Mouse (Mus musculus) midbrain, postnatal 0 days (tissue): Measurements from ENCODE around the gene Srsf6. TPM values are rescaled to one million over a fixed set of nuclear protein-coding genes. Genes with fewer than 3 reads are reported as not detected.

Source experiments
- ATAC-seq: fragments of 200-750 bp; cut with Nextera tagmentation; 2 replicates; pipeline ENCODE4 v1.8.0; 2017; ENCODE audit warnings: moderate number of reproducible peaks, mild to moderate bottlenecking, moderate TSS enrichment, moderate library complexity; ENCODE audit not compliant: low FRiP score
- DNase-seq: peaks from one replicate; pipeline ENCODE4 v3.0.0-alpha.2; 2015; ENCODE audit warnings: low spot score
- H3K27ac ChIP-seq: fragments of 300-500 bp; sonication (generic); 2 replicates; pipeline ENCODE4 v1.5.1; 2014; ENCODE audit warnings: low read depth, mild to moderate bottlenecking, low read length, mixed read lengths
- H3K27me3 ChIP-seq: fragments of 300-500 bp; sonication (generic); 2 replicates; pipeline ENCODE4 v1.6.1; 2014; ENCODE audit warnings: low read length, control low read depth, mixed read lengths; ENCODE audit not compliant: insufficient read depth
- H3K36me3 ChIP-seq: fragments of 300-500 bp; sonication (generic); 2 replicates; pipeline ENCODE4 v1.6.1; 2014; ENCODE audit warnings: low read length, control low read depth, mixed read lengths; ENCODE audit not compliant: insufficient read depth
- H3K4me1 ChIP-seq: fragments of 300-500 bp; sonication (generic); 2 replicates; pipeline ENCODE4 v1.6.1; 2014; ENCODE audit warnings: mild to moderate bottlenecking, control low read depth, antibody characterized with exemption, low read length, mixed read lengths; ENCODE audit not compliant: insufficient read depth
- H3K4me2 ChIP-seq: fragments of 300-500 bp; sonication (generic); 2 replicates; pipeline ENCODE4 v1.6.1; 2014; ENCODE audit warnings: low read depth, mild to moderate bottlenecking, low read length, mixed read lengths; ENCODE audit not compliant: poor library complexity, severe bottlenecking
- H3K4me3 ChIP-seq: fragments of 300-500 bp; sonication (generic); 2 replicates; pipeline ENCODE4 v1.5.1; 2014; ENCODE audit warnings: low read depth, mild to moderate bottlenecking, low read length, moderate library complexity
- H3K9ac ChIP-seq: fragments of 300-500 bp; sonication (generic); replicated peaks from 2 replicates; pipeline ENCODE4 v1.6.1; 2014; ENCODE audit warnings: mild to moderate bottlenecking, low read length, moderate library complexity, mixed read lengths; ENCODE audit not compliant: poor library complexity, severe bottlenecking
- H3K9me3 ChIP-seq: fragments of 300-500 bp; sonication (generic); 2 replicates; pipeline ENCODE4 v1.6.1; 2016; ENCODE audit warnings: low read length, control low read depth
- CTCF ChIP-seq: IDR thresholded peaks from 2 replicates; pipeline ENCODE4 v1.5.1; 2016; ENCODE audit warnings: antibody characterized with exemption, mild to moderate bottlenecking
- WGBS: fragments of 180-500 bp; shearing (Covaris S2); extraction: QIAGEN DNeasy Blood & Tissue Kit; methylation state at CpG from one replicate; pipeline ENCODE4 v1.1.7; 2014; 5-methylcytosine and 5-hydroxymethylcytosine counted together
- polyA plus RNA-seq: library from polyadenylated mRNA; unstranded; fragments of >200 nt; fragmentation: Nextera tagmentation; extraction: Ambion mirVana; gene quantifications from 2 replicates; pipeline ENCODE4 v1.2.1, GENCODE M21; 2015
- total RNA-seq: library from RNA; depleted of rRNA; stranded (reverse); fragments of >200 nt; gene quantifications from 2 replicates; pipeline ENCODE4 v1.2.3, GENCODE M21; 2014

Gene Srsf6
- total and polyA plus RNA-seq, 2 experiments from 2014 or later: 101 to 135 TPM

- H3K4me3 ChIP-seq: no peak overlapping the region
- no peak overlapping the region for H3K9ac ChIP-seq
- no peaks in the 10 kb centered on the region; the same call in 1 of the 2 replicates for H3K4me1 ChIP-seq
- H3K27me3 ChIP-seq: no peaks in the 10 kb centered on the region
- no peak for ATAC-seq
- DNase-seq: no peak
- H3K27ac ChIP-seq: no peak overlapping the region
- TF ChIP-seq CTCF: no peak
- H3K36me3 ChIP-seq: no peaks in the 10 kb centered on the region
- no peak overlapping the region for H3K4me2 ChIP-seq
- H3K9me3 ChIP-seq: no peaks in the 10 kb centered on the region
- WGBS: 70% methylated on average over 5 of the region's 5 CpGs
Measured at GRCm38 (mm10) chr2:162919926-162920325, 11.4 kb upstream of the Srsf6 start.

GRCm38 (mm10) chr2:162922183-162922582 lies 9.1 kb upstream of the Srsf6 start:
- ATAC-seq: no peak
- TF ChIP-seq CTCF: peak; percentile 94
- H3K27ac ChIP-seq: no peak overlapping the region
- 13% methylated on average over 6 of the region's 6 CpGs for WGBS
- H3K9me3 ChIP-seq: no peaks in the 10 kb centered on the region
- no peak overlapping the region for H3K4me3 ChIP-seq
- no peaks in the 10 kb centered on the region for H3K27me3 ChIP-seq
- no peaks in the 10 kb centered on the region; the same call in 1 of the 2 replicates for H3K4me1 ChIP-seq
- peak; percentile 77 for DNase-seq
- no peak overlapping the region for H3K9ac ChIP-seq
- no peaks in the 10 kb centered on the region for H3K36me3 ChIP-seq
- H3K4me2 ChIP-seq: no peak overlapping the region

- H3K4me2 ChIP-seq: no peak overlapping the region
- TF ChIP-seq CTCF: no peak
- H3K27ac ChIP-seq: no peak overlapping the region
- no peaks in the 10 kb centered on the region for H3K27me3 ChIP-seq
- H3K36me3 ChIP-seq: no peaks in the 10 kb centered on the region
- no peak for DNase-seq
- no peaks in the 10 kb centered on the region for H3K9me3 ChIP-seq
- no peak overlapping the region for H3K9ac ChIP-seq
- H3K4me3 ChIP-seq: no peak overlapping the region
- ATAC-seq: no peak
- WGBS: 67% methylated on average over 5 of the region's 5 CpGs
- H3K4me1 ChIP-seq: no peaks in the 10 kb centered on the region; the same call in 1 of the 2 replicates
Measured at GRCm38 (mm10) chr2:162922834-162923233, 8.5 kb upstream of the Srsf6 start.

- ATAC-seq: no peak
- TF ChIP-seq CTCF: no peak
- no peak overlapping the region for H3K4me3 ChIP-seq
- H3K36me3 ChIP-seq: no peaks in the 10 kb centered on the region
- H3K4me1 ChIP-seq: no peaks in the 10 kb centered on the region; the same call in 1 of the 2 replicates
- no peaks in the 10 kb centered on the region for H3K27me3 ChIP-seq
- no peak overlapping the region for H3K9ac ChIP-seq
- no peaks in the 10 kb centered on the region for H3K9me3 ChIP-seq
- WGBS: 79% methylated on average over 5 of the region's 5 CpGs
- H3K4me2 ChIP-seq: no peak overlapping the region
- DNase-seq: no peak
- no peak overlapping the region for H3K27ac ChIP-seq
Measured at GRCm38 (mm10) chr2:162924126-162924525, 7.2 kb upstream of the Srsf6 start.

- no peak overlapping the region for H3K9ac ChIP-seq
- no peak overlapping the region for H3K27ac ChIP-seq
- H3K9me3 ChIP-seq: no peaks in the 10 kb centered on the region
- ATAC-seq: no peak
- no peaks in the 10 kb centered on the region for H3K27me3 ChIP-seq
- no peaks in the 10 kb centered on the region for H3K36me3 ChIP-seq
- no peak for TF ChIP-seq CTCF
- 80% methylated on average over 3 of the region's 3 CpGs for WGBS
- no peaks in the 10 kb centered on the region for H3K4me1 ChIP-seq
- DNase-seq: no peak
- H3K4me2 ChIP-seq: no peak overlapping the region
- H3K4me3 ChIP-seq: no peak overlapping the region
Measured at GRCm38 (mm10) chr2:162927918-162928585, 3.3 kb upstream of the Srsf6 start.

GRCm38 (mm10) chr2:162929704-162930103 lies 1.6 kb upstream of the Srsf6 start:
- Histone ChIP-seq H3K27ac (no peak overlapping the region), H3K4me1 (no peaks in the 10 kb centered on the region), H3K9me3 (no peaks in the 10 kb centered on the region), H3K4me2 (no peak overlapping the region), H3K27me3 (no peaks in the 10 kb centered on the region), H3K9ac (no peak overlapping the region), H3K4me3 (no peak overlapping the region), H3K36me3 (peaks cover 13% of the 10 kb centered on the region)
- DNase-seq (no peak), ATAC-seq (no peak)
- no peak for TF ChIP-seq CTCF
- WGBS: 88% methylated on average over 3 of the region's 3 CpGs
